Comparison of ENCODE assay signal across 11 mouse cellular contexts in genomic region chr3:100911498-100912213, GRCm38 (mm10). TPM values are rescaled to one million over a fixed set of nuclear protein-coding genes. Genes with fewer than 3 reads are reported as not detected.
DNase-seq lines count a peak whose midpoint lies in the region; ATAC-seq lines count a peak whose summit lies in the region.
"Had no signal": no experiment of that assay in that cellular context is flagged by ENCODE, and none has a peak within 500 bp of the region (broad histone marks: within the 10 kb centered on the region; RNA-seq: fewer than 3 reads in every experiment).

No protein-coding gene starts in this region.

- WGBS in hindbrain, embryonic 13.5 days, result 79% methylated on average over 7 of the region's 7 CpGs
- 81% methylated on average over 7 of the region's 7 CpGs for WGBS in hindbrain, embryonic 11.5 days
- 80% methylated on average over 7 of the region's 7 CpGs for WGBS in midbrain, embryonic 13.5 days
- WGBS in midbrain, embryonic 11.5 days, result 81% methylated on average over 7 of the region's 7 CpGs
- WGBS in embryonic facial prominence, embryonic 14.5 days, result 45% methylated on average over 7 of the region's 7 CpGs
- WGBS in stomach, embryonic 15.5 days, result 40% methylated on average over 7 of the region's 7 CpGs

- H3K27me3 ChIP-seq in hindbrain, embryonic 13.5 days, result no peaks in the 10 kb centered on the region
- no peaks in the 10 kb centered on the region for H3K27me3 ChIP-seq in hindbrain, embryonic 11.5 days (ENCODE audit: control insufficient read depth, insufficient read depth, low read length)
- H3K27me3 ChIP-seq in midbrain, embryonic 13.5 days, result no peaks in the 10 kb centered on the region
- H3K27me3 ChIP-seq in midbrain, embryonic 11.5 days (ENCODE audit: control insufficient read depth, insufficient read depth, low read length), result no peaks in the 10 kb centered on the region
- no peaks in the 10 kb centered on the region for H3K27me3 ChIP-seq in embryonic facial prominence, embryonic 14.5 days (replicated peaks; ENCODE audit: control insufficient read depth, insufficient read depth, low read length)
- H3K27me3 ChIP-seq in stomach, embryonic 15.5 days (replicated peaks), result no peaks in the 10 kb centered on the region
- H3K27me3 ChIP-seq: CH12.LX; midbrain, embryonic 12.5 days had no signal

- H3K9ac ChIP-seq in hindbrain, embryonic 13.5 days, result no peak overlapping the region
- H3K9ac ChIP-seq in hindbrain, embryonic 11.5 days (ENCODE audit: low read depth, low read length), result no peak overlapping the region
- H3K9ac ChIP-seq in midbrain, embryonic 13.5 days (replicated peaks), result no peak overlapping the region
- H3K9ac ChIP-seq in midbrain, embryonic 11.5 days (ENCODE audit: low read length), result no peak overlapping the region
- no peak overlapping the region for H3K9ac ChIP-seq in embryonic facial prominence, embryonic 14.5 days (ENCODE audit: low read depth, low read length)
- H3K9ac ChIP-seq in stomach, embryonic 15.5 days, result no peak overlapping the region
- H3K9ac ChIP-seq: liver, postnatal 0 days; midbrain, embryonic 12.5 days had no signal

- H3K4me2 ChIP-seq in hindbrain, embryonic 13.5 days, result no peak overlapping the region
- no peak overlapping the region for H3K4me2 ChIP-seq in hindbrain, embryonic 11.5 days (replicated peaks; ENCODE audit: low read depth, low read length)
- no peak overlapping the region for H3K4me2 ChIP-seq in midbrain, embryonic 13.5 days (replicated peaks)
- no peak overlapping the region for H3K4me2 ChIP-seq in midbrain, embryonic 11.5 days
- H3K4me2 ChIP-seq in embryonic facial prominence, embryonic 14.5 days (ENCODE audit: low read depth, low read length), result no peak overlapping the region
- no peak overlapping the region for H3K4me2 ChIP-seq in stomach, embryonic 15.5 days
- H3K4me2 ChIP-seq: midbrain, embryonic 12.5 days had no signal

- 0 out of 2 replicates have a peak, but pooled peaks cover 3% of the 10 kb centered on the region for H3K4me1 ChIP-seq in hindbrain, embryonic 13.5 days (replicated peaks)
- no peaks in the 10 kb centered on the region for H3K4me1 ChIP-seq in hindbrain, embryonic 11.5 days (replicated peaks; ENCODE audit: control insufficient read depth, insufficient read depth, low read length)
- no peaks in the 10 kb centered on the region for H3K4me1 ChIP-seq in midbrain, embryonic 13.5 days (replicated peaks)
- no peaks in the 10 kb centered on the region for H3K4me1 ChIP-seq in midbrain, embryonic 11.5 days (ENCODE audit: control insufficient read depth, insufficient read depth, low read length)
- 0 out of 2 replicates have a peak, but pooled peaks cover 9% of the 10 kb centered on the region for H3K4me1 ChIP-seq in embryonic facial prominence, embryonic 14.5 days (ENCODE audit: control insufficient read depth, insufficient read depth, low read length)
- no peaks in the 10 kb centered on the region; the same call in 1 of the 2 replicates for H3K4me1 ChIP-seq in stomach, embryonic 15.5 days
- H3K4me1 ChIP-seq: midbrain, embryonic 12.5 days had no signal

- no peak for DNase-seq in hindbrain, embryonic 11.5 days (ENCODE audit: low spot score)
- no peak for DNase-seq in midbrain, embryonic 11.5 days (ENCODE audit: low spot score, missing footprints)
- peak; percentile 54 for DNase-seq in embryonic facial prominence, embryonic 14.5 days (ENCODE audit: low spot score)
- DNase-seq in gastrocnemius, postnatal 4 days (ENCODE audit: low spot score in 2 of 2), result no peak
- DNase-seq: cerebellum, postnatal 36 days; liver, postnatal 0 days had no signal

- H3K4me3 ChIP-seq in hindbrain, embryonic 13.5 days, result no peak overlapping the region
- no peak overlapping the region for H3K4me3 ChIP-seq in hindbrain, embryonic 11.5 days (ENCODE audit: low read depth, low read length)
- no peak overlapping the region for H3K4me3 ChIP-seq in midbrain, embryonic 13.5 days (replicated peaks)
- no peak overlapping the region for H3K4me3 ChIP-seq in midbrain, embryonic 11.5 days (ENCODE audit: low read depth, low read length)
- no peak overlapping the region for H3K4me3 ChIP-seq in embryonic facial prominence, embryonic 14.5 days (ENCODE audit: low read depth, low read length)
- no peak overlapping the region for H3K4me3 ChIP-seq in stomach, embryonic 15.5 days (replicated peaks)
- H3K4me3 ChIP-seq: midbrain, embryonic 12.5 days had no signal

- H3K36me3 ChIP-seq in hindbrain, embryonic 13.5 days, result no peaks in the 10 kb centered on the region
- H3K36me3 ChIP-seq in hindbrain, embryonic 11.5 days (ENCODE audit: control insufficient read depth, insufficient read depth, low read length), result no peaks in the 10 kb centered on the region
- no peaks in the 10 kb centered on the region for H3K36me3 ChIP-seq in midbrain, embryonic 13.5 days
- no peaks in the 10 kb centered on the region for H3K36me3 ChIP-seq in midbrain, embryonic 11.5 days (ENCODE audit: control insufficient read depth, insufficient read depth, low read length)
- no peaks in the 10 kb centered on the region for H3K36me3 ChIP-seq in embryonic facial prominence, embryonic 14.5 days (ENCODE audit: control insufficient read depth, insufficient read depth, low read length)
- H3K36me3 ChIP-seq in stomach, embryonic 15.5 days, result no peaks in the 10 kb centered on the region
- H3K36me3 ChIP-seq: midbrain, embryonic 12.5 days had no signal

- no peaks in the 10 kb centered on the region for H3K9me3 ChIP-seq in hindbrain, embryonic 13.5 days
- no peaks in the 10 kb centered on the region for H3K9me3 ChIP-seq in hindbrain, embryonic 11.5 days (ENCODE audit: control insufficient read depth, low read length)
- no peaks in the 10 kb centered on the region for H3K9me3 ChIP-seq in midbrain, embryonic 13.5 days
- no peaks in the 10 kb centered on the region for H3K9me3 ChIP-seq in midbrain, embryonic 11.5 days (ENCODE audit: control insufficient read depth, low read length)
- no peaks in the 10 kb centered on the region for H3K9me3 ChIP-seq in embryonic facial prominence, embryonic 14.5 days (ENCODE audit: control insufficient read depth, low read length)
- H3K9me3 ChIP-seq in stomach, embryonic 15.5 days, result no peaks in the 10 kb centered on the region
- H3K9me3 ChIP-seq: midbrain, embryonic 12.5 days had no signal

- ATAC-seq in hindbrain, embryonic 13.5 days (ENCODE audit: low FRiP score), result peak; percentile 60; the same call in 1 of the 2 replicates
- no peak for ATAC-seq in hindbrain, embryonic 11.5 days (ENCODE audit: low FRiP score)
- 0 out of 2 replicates have a peak, but pooled peaks have one; percentile 30 for ATAC-seq in midbrain, embryonic 13.5 days
- no peak for ATAC-seq in midbrain, embryonic 11.5 days (ENCODE audit: low FRiP score)
- ATAC-seq in embryonic facial prominence, embryonic 14.5 days (ENCODE audit: low read depth), result no peak
- ATAC-seq in stomach, embryonic 15.5 days (ENCODE audit: insufficient read depth, low FRiP score, low read depth), result peak; percentile 44
- ATAC-seq: liver, postnatal 0 days had no signal

- H3K27ac ChIP-seq in hindbrain, embryonic 13.5 days, result no peak overlapping the region
- no peak overlapping the region for H3K27ac ChIP-seq in hindbrain, embryonic 11.5 days (ENCODE audit: low read depth, low read length)
- no peak overlapping the region for H3K27ac ChIP-seq in midbrain, embryonic 13.5 days
- H3K27ac ChIP-seq in midbrain, embryonic 11.5 days (ENCODE audit: low read depth, low read length), result no peak overlapping the region
- no peak overlapping the region for H3K27ac ChIP-seq in embryonic facial prominence, embryonic 14.5 days (replicated peaks; ENCODE audit: low read depth, low read length)
- H3K27ac ChIP-seq in stomach, embryonic 15.5 days, result peak overlapping the region; percentile 63; the same call in 1 of the 2 replicates
- H3K27ac ChIP-seq: midbrain, embryonic 12.5 days had no signal

RNA-seq across cellular contexts. Expression of gene Trim45, which starts 10.3 kb away (rescaled TPM):
- polyA plus RNA-seq in hindbrain, embryonic 13.5 days (2015; fragmentation: Nextera tagmentation; extraction: Ambion mirVana), result 7.5 and 8.3 TPM in 2 replicates
- 3.4 and 3.8 TPM in 2 replicates for polyA plus RNA-seq in hindbrain, embryonic 11.5 days (2014; fragmentation: Nextera tagmentation; extraction: Ambion mirVana)
- polyA plus RNA-seq in midbrain, embryonic 13.5 days (2015; fragmentation: Nextera tagmentation; extraction: Ambion mirVana), result 7.9 and 8.3 TPM in 2 replicates
- 3.9 and 4.0 TPM in 2 replicates for polyA plus RNA-seq in midbrain, embryonic 11.5 days (2014; fragmentation: Nextera tagmentation; extraction: Ambion mirVana)
- 3.9 and 7.1 TPM in 2 replicates for polyA plus RNA-seq in embryonic facial prominence, embryonic 14.5 days (2014; fragmentation: Nextera tagmentation; extraction: Ambion mirVana)
- polyA plus RNA-seq in stomach, embryonic 15.5 days (2015; fragmentation: Nextera tagmentation; extraction: Ambion mirVana), result 4.8 and 5.6 TPM in 2 replicates
- total RNA-seq in gastrocnemius, postnatal 4 days (2021), result 10 to 100 TPM; 15.1 to 15.9 TPM

RNA-seq across cellular contexts. Expression of gene Ttf2, which starts 57.8 kb away (rescaled TPM):
- polyA plus RNA-seq in hindbrain, embryonic 13.5 days (2015; fragmentation: Nextera tagmentation; extraction: Ambion mirVana), result 6.3 and 6.5 TPM in 2 replicates
- 19.5 and 22.4 TPM in 2 replicates for polyA plus RNA-seq in hindbrain, embryonic 11.5 days (2014; fragmentation: Nextera tagmentation; extraction: Ambion mirVana)
- polyA plus RNA-seq in midbrain, embryonic 13.5 days (2015; fragmentation: Nextera tagmentation; extraction: Ambion mirVana), result 8.3 TPM in 2 replicates
- 24.7 and 26.9 TPM in 2 replicates for polyA plus RNA-seq in midbrain, embryonic 11.5 days (2014; fragmentation: Nextera tagmentation; extraction: Ambion mirVana)
- polyA plus RNA-seq in embryonic facial prominence, embryonic 14.5 days (2014; fragmentation: Nextera tagmentation; extraction: Ambion mirVana), result 12.0 and 14.6 TPM in 2 replicates
- 12.3 and 13.0 TPM in 2 replicates for polyA plus RNA-seq in stomach, embryonic 15.5 days (2015; fragmentation: Nextera tagmentation; extraction: Ambion mirVana)
- total RNA-seq in gastrocnemius, postnatal 4 days (2021), result 1 to 10 TPM; 6.9 to 8.5 TPM

Comparison
In these comparisons a context has a peak if more than half of its experiments do, and no peak if none do; other contexts are left out.
1. ATAC-seq: peak in hindbrain, embryonic 13.5 days (single experiment), midbrain, embryonic 13.5 days (single experiment) and stomach, embryonic 15.5 days (single experiment); none in hindbrain, embryonic 11.5 days (single experiment), midbrain, embryonic 11.5 days (single experiment) and embryonic facial prominence, embryonic 14.5 days (single experiment).